Mouse (Mus musculus): ENCODE results near the gene Nmrk2.

DNA sequence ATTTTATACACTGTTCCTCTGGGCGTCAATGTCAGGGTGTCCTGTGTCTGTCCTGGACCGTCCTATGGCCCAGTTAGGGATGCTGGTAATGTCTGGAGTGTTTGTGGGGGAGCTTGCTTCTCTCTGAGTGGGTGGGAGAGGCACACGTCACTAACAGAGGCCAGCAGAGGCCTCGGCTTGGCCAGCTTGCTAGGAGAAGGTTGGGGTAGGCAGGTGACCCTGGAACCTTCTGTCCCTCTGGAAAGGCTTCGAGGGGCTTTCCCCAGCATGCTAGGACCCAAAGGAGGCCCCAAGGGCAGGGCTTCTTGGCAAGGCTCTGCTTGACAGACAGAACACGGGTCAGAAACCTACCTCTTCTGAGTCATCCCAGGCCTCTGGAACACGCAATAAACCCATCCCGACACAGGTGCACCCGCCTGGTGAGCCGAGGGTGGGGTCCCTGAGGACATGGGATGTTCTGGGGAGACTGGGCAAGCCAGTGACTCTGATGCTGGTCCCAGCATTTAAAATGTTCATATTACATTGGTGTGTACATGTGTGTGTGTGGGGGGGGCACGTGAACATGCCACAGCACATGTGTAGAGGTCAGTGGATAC lies 5.3 kb downstream of the Nmrk2 start:
- TF ChIP-seq CTCF (conservative IDR thresholded peaks at IDR 0.05; ENCODE audit: low read length) (no peak), NANOG (IDR thresholded peaks at IDR 0.05; ENCODE audit: borderline replicate concordance, low read length) (no peak), POU5F1 (IDR thresholded peaks at IDR 0.05; ENCODE audit: borderline replicate concordance, low read length) (no peak)

All from E14TG2a.4 (cell line).